Mouse (Mus musculus) bone marrow macrophage, adult 2 months (primary cell): ENCODE data around the gene Fcrla. TPM values are rescaled to one million over a fixed set of nuclear protein-coding genes. Genes with fewer than 3 reads are reported as not detected.
A peak's percentile ranks its signal among the peaks of the same experiment; 100 is the strongest.

Experiments used
- H3K27ac ChIP-seq: 2 replicates; pipeline ENCODE4 v1.5.1; 2012; ENCODE audit warnings: low read depth, low read length; ENCODE audit not compliant: insufficient read depth
- H3K4me1 ChIP-seq: 2 replicates; pipeline ENCODE4 v1.6.1; 2012; ENCODE audit warnings: low read length; ENCODE audit not compliant: control insufficient read depth, insufficient read depth
- H3K4me3 ChIP-seq: 2 replicates; pipeline ENCODE4 v1.5.1; 2012; ENCODE audit warnings: mild to moderate bottlenecking, low read length, moderate library complexity; ENCODE audit not compliant: insufficient read depth
- CTCF ChIP-seq: IDR thresholded peaks from 2 replicates; pipeline ENCODE4 v1.5.1; 2012; ENCODE audit warnings: low read depth, mild to moderate bottlenecking, low read length, moderate library complexity
- POLR2A ChIP-seq: IDR thresholded peaks from 2 replicates; pipeline ENCODE4 v1.6.1; 2012; ENCODE audit warnings: mild to moderate bottlenecking, low read depth, low read length, borderline replicate concordance
- polyA plus RNA-seq: library from polyadenylated mRNA; stranded (reverse); fragments of >200 nt; gene quantifications from 2 replicates; pipeline ENCODE4 v1.2.4, GENCODE M21; 2012; ENCODE audit not compliant: missing spikeins, insufficient read depth, insufficient read length

Gene Fcrla
- polyA plus RNA-seq, 1 experiment, result not detected

GRCm38 (mm10) chr1:170933386-170933920, 6.1 kb upstream of the Fcrla start:
- H3K4me1 ChIP-seq, result peaks cover 29% of the 10 kb centered on the region
- TF ChIP-seq CTCF, result no peak
- no peak for TF ChIP-seq POLR2A
- no peak overlapping the region for H3K4me3 ChIP-seq
- H3K27ac ChIP-seq, result no peak overlapping the region

DNA sequence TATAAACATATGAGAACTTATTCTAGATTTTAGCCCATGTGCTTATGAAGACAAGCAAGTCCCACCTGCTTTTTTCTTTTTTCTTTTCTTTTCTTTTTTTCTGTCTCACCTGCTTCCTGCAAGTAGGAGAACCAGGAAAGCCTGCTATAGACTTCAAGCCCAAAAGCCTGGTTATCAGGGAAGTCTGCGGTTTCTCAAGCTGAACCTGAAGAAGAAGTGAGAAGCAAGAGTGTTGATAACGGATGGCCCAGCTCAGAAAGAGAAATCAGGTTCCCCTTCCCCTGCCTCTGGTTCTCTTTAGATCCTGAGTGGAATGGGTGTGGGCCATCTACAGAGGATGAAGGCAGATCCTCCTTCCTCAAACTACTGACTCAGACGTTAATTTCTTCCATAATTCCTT, 4.7 kb upstream of the Fcrla start:
- Histone ChIP-seq H3K4me3 (no peak overlapping the region), H3K4me1 (peaks cover 27% of the 10 kb centered on the region), H3K27ac (no peak overlapping the region; the same call in 1 of the 2 replicates)
- TF ChIP-seq POLR2A, result no peak
- no peak for TF ChIP-seq CTCF

DNA sequence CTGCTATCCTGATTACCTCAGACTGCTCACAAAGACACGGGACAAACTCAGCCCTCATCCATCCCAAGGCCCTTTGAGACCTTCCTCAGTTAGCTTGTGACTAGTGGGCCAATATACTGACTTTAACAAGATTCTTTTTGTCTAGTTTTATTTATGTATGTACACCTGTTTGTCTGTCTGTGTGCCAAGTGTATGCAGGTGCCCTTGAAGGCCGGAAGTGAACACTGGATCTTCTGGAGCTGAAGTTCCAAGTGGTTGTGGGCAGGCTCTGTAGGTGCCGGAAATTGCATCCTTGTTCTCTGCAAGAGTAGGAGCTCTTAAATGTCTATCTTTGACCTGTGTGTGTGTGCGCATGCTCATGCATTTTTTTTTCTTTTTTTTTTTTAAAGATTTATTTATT, 1.9 kb upstream of the Fcrla start:
- peaks cover 19% of the 10 kb centered on the region for H3K4me1 ChIP-seq
- H3K27ac ChIP-seq, result no peak overlapping the region
- no peak overlapping the region for H3K4me3 ChIP-seq
- TF ChIP-seq CTCF (no peak), POLR2A (no peak)

DNA sequence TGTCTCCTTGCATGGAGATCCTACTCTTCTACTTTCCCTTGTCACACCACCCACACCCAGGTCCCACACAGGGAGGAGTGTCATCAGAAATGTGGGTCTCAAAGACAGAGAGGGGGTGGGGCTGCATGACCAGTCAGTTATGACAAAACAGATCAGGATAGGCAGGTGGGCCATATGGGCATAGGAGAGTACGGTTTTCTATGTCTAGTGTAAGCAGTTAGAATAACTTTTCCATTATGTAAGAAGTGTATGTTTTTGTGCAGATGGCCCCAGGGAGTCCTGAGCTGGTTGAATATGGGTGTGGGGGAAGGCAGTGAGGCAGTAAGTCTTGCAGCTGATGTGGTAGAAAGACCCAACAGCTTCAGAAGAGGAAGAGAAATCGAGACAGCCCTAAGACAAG, 1.1 kb upstream of the Fcrla start:
- Histone ChIP-seq H3K4me1 (peaks cover 16% of the 10 kb centered on the region), H3K4me3 (no peak overlapping the region), H3K27ac (no peak overlapping the region)
- TF ChIP-seq POLR2A (no peak), CTCF (no peak)

DNA sequence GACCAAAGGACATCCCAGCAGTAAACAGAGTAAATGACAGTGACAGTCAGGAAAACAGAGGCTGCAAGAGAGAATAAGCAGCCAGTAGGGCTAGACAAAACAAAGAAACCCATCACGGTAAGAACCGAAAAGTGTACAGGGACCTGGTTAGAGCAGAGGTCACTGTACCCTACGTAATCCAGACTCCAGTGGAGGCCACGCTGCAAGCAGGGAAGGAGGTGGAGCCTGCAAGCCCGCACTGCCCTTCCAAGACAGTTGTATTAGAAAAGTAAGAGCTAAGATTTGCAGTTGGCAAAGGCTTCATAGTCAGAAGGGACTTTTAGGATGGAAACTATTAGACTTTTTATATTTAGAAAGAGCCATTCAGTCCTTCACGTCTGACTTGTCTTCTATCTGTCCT, 442 bp downstream of the Fcrla start:
- no peak overlapping the region for H3K4me3 ChIP-seq
- H3K4me1 ChIP-seq, result peaks cover 7% of the 10 kb centered on the region
- no peak overlapping the region for H3K27ac ChIP-seq
- TF ChIP-seq CTCF (no peak), POLR2A (no peak)

DNA sequence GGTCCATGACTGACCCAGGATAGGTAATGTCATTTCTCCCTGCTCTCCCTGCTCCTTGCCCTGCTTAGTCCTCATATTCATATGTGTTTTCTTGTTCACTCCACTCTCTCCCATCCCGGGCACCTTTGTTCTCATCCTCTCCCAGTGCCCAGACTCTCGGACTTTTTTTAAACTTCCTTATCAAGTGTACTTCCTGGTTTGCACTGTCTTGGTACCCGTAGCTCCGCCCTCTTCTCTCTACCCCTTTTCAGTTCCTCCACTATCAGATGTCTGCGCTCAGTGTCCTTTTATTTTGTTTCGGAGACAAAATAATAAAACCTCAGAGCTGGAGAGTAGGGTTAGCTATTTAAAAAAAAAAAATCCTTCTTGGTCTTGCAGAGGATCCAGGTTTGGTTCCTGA, 2.9 kb downstream of the Fcrla start:
- Histone ChIP-seq H3K4me3 (peak overlapping the region; percentile 41), H3K4me1 (peaks cover 8% of the 10 kb centered on the region), H3K27ac (no peak overlapping the region)
- no peak for TF ChIP-seq POLR2A

GRCm38 (mm10) chr1:170919308-170919707, 8.1 kb downstream of the Fcrla start:
- Histone ChIP-seq H3K27ac (no peak overlapping the region), H3K4me3 (no peak overlapping the region), H3K4me1 (peaks cover 10% of the 10 kb centered on the region)
- TF ChIP-seq POLR2A, result no peak
- TF ChIP-seq CTCF, result no peak

GRCm38 (mm10) chr1:170915657-170916056, 11.7 kb downstream of the Fcrla start:
- Histone ChIP-seq H3K4me1 (peaks cover 26% of the 10 kb centered on the region), H3K4me3 (no peak overlapping the region), H3K27ac (no peak overlapping the region)
- TF ChIP-seq CTCF (no peak), POLR2A (no peak)

DNA sequence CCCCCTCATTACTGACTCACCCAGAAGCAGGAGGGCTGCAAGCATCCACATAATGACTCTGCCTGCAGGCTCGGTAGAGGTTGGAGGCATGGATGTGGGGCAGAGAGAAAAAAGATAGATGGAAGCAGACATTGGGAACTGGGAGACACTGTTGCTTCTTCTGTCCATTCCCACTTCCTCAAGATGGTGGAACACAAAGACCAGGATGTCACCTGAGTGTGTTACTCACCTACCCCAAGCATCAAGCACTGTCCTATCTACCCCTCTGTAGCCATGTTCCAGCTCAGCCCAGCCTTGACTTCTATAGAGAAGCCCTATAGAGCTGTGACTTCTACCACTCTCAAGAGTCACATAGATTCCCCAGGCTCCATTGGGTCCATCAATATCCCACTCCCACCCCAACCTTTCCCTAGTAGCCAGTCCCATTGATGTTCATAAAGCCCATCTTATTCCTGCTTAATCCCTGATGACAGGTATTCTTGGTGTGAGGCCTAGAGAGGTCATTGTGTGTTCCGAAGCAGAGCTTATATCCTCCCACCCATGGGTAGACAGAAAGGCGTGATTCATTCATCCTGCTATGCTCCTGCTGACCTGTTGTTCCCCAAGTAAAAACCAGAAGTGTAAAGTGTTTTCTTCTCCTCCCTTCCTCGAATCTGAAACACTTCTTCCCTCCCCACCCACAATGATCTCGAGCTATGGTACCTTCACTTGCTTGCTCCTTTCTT, 14.3 kb downstream of the Fcrla start, which contains the start of gene Fcrlb:
Gene Fcrlb, minus strand, starts transcription at position 51 of the 725 bp plus-strand sequence.
- no peak within 1 kb of the TSS for H3K27ac ChIP-seq
- TF ChIP-seq CTCF (no peak), POLR2A (no peak)
- no peak within 1 kb of the TSS for H3K4me3 ChIP-seq
- H3K4me1 ChIP-seq, result peaks cover 21% of the 10 kb centered on the region

- TF ChIP-seq POLR2A (no peak), CTCF (no peak)
- Histone ChIP-seq H3K4me3 (no peak overlapping the region), H3K4me1 (peaks cover 22% of the 10 kb centered on the region)
Observed at GRCm38 (mm10) chr1:170911907-170912660, 15.3 kb downstream of the Fcrla start.

DNA sequence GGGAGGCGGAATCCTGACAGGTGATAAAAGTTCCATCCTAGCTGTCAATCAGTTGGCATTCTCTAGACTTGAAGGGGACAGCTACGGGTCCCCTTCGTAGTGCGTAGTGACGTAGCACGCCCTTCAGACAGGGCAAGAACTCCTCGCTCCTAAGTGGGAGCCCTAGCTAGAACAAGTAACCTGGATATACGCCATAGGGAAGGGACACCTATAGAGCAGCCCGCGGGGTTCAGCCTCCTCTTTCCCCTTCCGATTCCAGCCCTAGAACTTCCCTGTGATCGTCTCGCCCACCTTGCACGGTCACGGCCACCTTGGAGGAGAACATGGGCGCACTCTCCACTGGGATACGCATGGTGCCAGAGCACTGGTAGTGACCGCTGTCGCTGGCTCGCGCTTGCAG, 19.0 kb downstream of the Fcrla start:
- H3K4me3 ChIP-seq, result no peak overlapping the region; the same call in 1 of the 2 replicates
- no peak overlapping the region for H3K27ac ChIP-seq
- peaks cover 29% of the 10 kb centered on the region for H3K4me1 ChIP-seq
- TF ChIP-seq CTCF, result no peak

More at GRCm38 (mm10) chr1:170911907-170912660, 15.3 kb downstream of the Fcrla start:
- no peak overlapping the region for H3K27ac ChIP-seq
